Mouse (Mus musculus) kidney, postnatal 0 days (tissue): Measurements from ENCODE around the gene Lamp2. TPM values are rescaled to one million over a fixed set of nuclear protein-coding genes. Genes with fewer than 3 reads are reported as not detected.
"Not testable (repeated sequence)": the region's sequence is repeated elsewhere in the genome, so short reads cannot be mapped to it uniquely, and the experiment has no call there.

Experiments
- ATAC-seq: fragments of 200-750 bp; cut with Nextera tagmentation; replicated peaks from 2 replicates; pipeline ENCODE4 v1.8.0; 2017; ENCODE audit warnings: low read depth, moderate number of reproducible peaks, moderate TSS enrichment, moderate library complexity; ENCODE audit not compliant: low FRiP score
- DNase-seq: peaks from one replicate; pipeline ENCODE4 v3.0.0-alpha.2; 2016; ENCODE audit warnings: low spot score
- H3K27ac ChIP-seq: fragments of 300-500 bp; sonication (generic); 2 replicates; pipeline ENCODE4 v1.5.1; 2014; ENCODE audit warnings: mild to moderate bottlenecking
- H3K27me3 ChIP-seq: fragments of 300-500 bp; sonication (generic); 2 replicates; pipeline ENCODE4 v1.6.1; 2014; ENCODE audit warnings: low read length, mixed read lengths; ENCODE audit not compliant: insufficient read depth
- H3K36me3 ChIP-seq: fragments of 300-500 bp; sonication (generic); 2 replicates; pipeline ENCODE4 v1.6.1; 2014; ENCODE audit warnings: low read length, mixed read lengths; ENCODE audit not compliant: insufficient read depth
- H3K4me1 ChIP-seq: fragments of 300-500 bp; sonication (generic); replicated peaks from 2 replicates; pipeline ENCODE4 v1.6.1; 2014; ENCODE audit warnings: antibody characterized with exemption, low read length, mixed read lengths; ENCODE audit not compliant: insufficient read depth
- H3K4me2 ChIP-seq: fragments of 300-500 bp; sonication (generic); 2 replicates; pipeline ENCODE4 v1.6.1; 2014; ENCODE audit warnings: mild to moderate bottlenecking, low read length, moderate library complexity, mixed read lengths
- H3K4me3 ChIP-seq: fragments of 300-500 bp; sonication (generic); replicated peaks from 2 replicates; pipeline ENCODE4 v1.5.1; 2014; ENCODE audit warnings: low read depth, low read length
- H3K9ac ChIP-seq: fragments of 300-500 bp; sonication (generic); 2 replicates; pipeline ENCODE4 v1.6.1; 2014; ENCODE audit warnings: low read depth, low read length
- H3K9me3 ChIP-seq: fragments of 300-500 bp; sonication (generic); replicated peaks from 2 replicates; pipeline ENCODE4 v1.6.1; 2016; ENCODE audit warnings: low read length, inconsistent platforms, mixed read lengths
- CTCF ChIP-seq: IDR thresholded peaks from 2 replicates; pipeline ENCODE4 v1.5.1; 2016; ENCODE audit warnings: antibody characterized with exemption, low read depth, mild to moderate bottlenecking, moderate library complexity
- WGBS: fragments of 180-500 bp; shearing (Covaris S2); extraction: QIAGEN DNeasy Blood & Tissue Kit; methylation state at CpG from one replicate; pipeline ENCODE4 v1.1.7; 2014; 5-methylcytosine and 5-hydroxymethylcytosine counted together
- polyA plus RNA-seq: library from polyadenylated mRNA; unstranded; fragments of >200 nt; fragmentation: Nextera tagmentation; extraction: Ambion mirVana; gene quantifications from 2 replicates; pipeline ENCODE4 v1.2.1, GENCODE M21; 2015

Gene Lamp2
- polyA plus RNA-seq, result 308 and 316 TPM in 2 replicates

- TF ChIP-seq CTCF, result no peak
- Histone ChIP-seq H3K4me3 (peak within 1 kb of the TSS; percentile 57), H3K27me3 (no peaks in the 10 kb centered on the region), H3K4me2 (peak within 1 kb of the TSS; percentile 51), H3K27ac (peak within 1 kb of the TSS; percentile 91), H3K36me3 (no peaks in the 10 kb centered on the region), H3K9ac (peak within 1 kb of the TSS; percentile 75), H3K9me3 (no peaks in the 10 kb centered on the region), H3K4me1 (no peaks in the 10 kb centered on the region)
- 22% methylated on average over 47 of the region's 47 CpGs for WGBS
- peak; percentile 96 for ATAC-seq
- peak; percentile 94 for DNase-seq
These were observed at the start of gene Lamp2 for GRCm38 (mm10) chrX:38455890-38456634. Gene Lamp2 (minus strand): TSS chrX:38456454.

GRCm38 (mm10) chrX:38504846-38505245 lies 48.6 kb upstream of the Lamp2 start:
- no peak for ATAC-seq
- no peak overlapping the region for H3K4me3 ChIP-seq
- no peak for TF ChIP-seq CTCF
- H3K27ac ChIP-seq, result no peak overlapping the region
- no peak for DNase-seq
- H3K9me3 ChIP-seq, result no peaks in the 10 kb centered on the region
- H3K9ac ChIP-seq, result no peak overlapping the region
- WGBS, result 93% methylated on average over 14 of the region's 14 CpGs
- H3K27me3 ChIP-seq, result no peaks in the 10 kb centered on the region
- H3K4me2 ChIP-seq, result no peak overlapping the region
- H3K4me1 ChIP-seq, result no peaks in the 10 kb centered on the region
- H3K36me3 ChIP-seq, result no peaks in the 10 kb centered on the region

GRCm38 (mm10) chrX:38502182-38502581 lies 45.9 kb upstream of the Lamp2 start:
- peak; percentile 32 for TF ChIP-seq CTCF
- not testable (repeated sequence) for H3K4me3 ChIP-seq, DNase-seq, H3K27ac ChIP-seq, H3K9me3 ChIP-seq, H3K9ac ChIP-seq, H3K4me2 ChIP-seq, ATAC-seq, H3K4me1 ChIP-seq, H3K36me3 ChIP-seq, H3K27me3 ChIP-seq
- WGBS, result 77% methylated on average over 5 of the region's 5 CpGs

- H3K9me3 ChIP-seq, DNase-seq, H3K9ac ChIP-seq, H3K4me1 ChIP-seq, H3K36me3 ChIP-seq, H3K27ac ChIP-seq, H3K4me2 ChIP-seq, H3K27me3 ChIP-seq, ATAC-seq, H3K4me3 ChIP-seq: not testable (repeated sequence)
- 44% methylated on average over 20 of the region's 20 CpGs for WGBS
These were observed 29.2 kb upstream of the Lamp2 start for GRCm38 (mm10) chrX:38485464-38485863.

GRCm38 (mm10) chrX:38478583-38478982 lies 22.3 kb upstream of the Lamp2 start:
- Histone ChIP-seq H3K4me2 (no peak overlapping the region), H3K36me3 (no peaks in the 10 kb centered on the region), H3K4me3 (no peak overlapping the region), H3K4me1 (no peaks in the 10 kb centered on the region), H3K27ac (no peak overlapping the region), H3K9me3 (no peaks in the 10 kb centered on the region), H3K9ac (no peak overlapping the region), H3K27me3 (no peaks in the 10 kb centered on the region)
- TF ChIP-seq CTCF, result no peak
- ATAC-seq (no peak), DNase-seq (no peak)
- 47% methylated on average over 1 of the region's 1 CpGs for WGBS

- Histone ChIP-seq H3K27ac (peak overlapping the region; percentile 92), H3K9ac (peak overlapping the region; percentile 46; the same call in 1 of the 2 replicates), H3K36me3 (no peaks in the 10 kb centered on the region), H3K4me2 (peak overlapping the region; percentile 48), H3K4me1 (no peaks in the 10 kb centered on the region), H3K9me3 (no peaks in the 10 kb centered on the region), H3K27me3 (no peaks in the 10 kb centered on the region), H3K4me3 (peak overlapping the region; percentile 37)
- DNase-seq (peak; percentile 93), ATAC-seq (peak; percentile 99)
- TF ChIP-seq CTCF, result peak; percentile 65
- 25% methylated on average over 32 of the region's 32 CpGs for WGBS
These were observed 17.5 kb upstream of the Lamp2 start for GRCm38 (mm10) chrX:38473537-38474299.
